Mouse (Mus musculus) hindbrain, embryonic 13.5 days (tissue): ENCODE results near the gene Ntpcr. TPM values are rescaled to one million over a fixed set of nuclear protein-coding genes. Genes with fewer than 3 reads are reported as not detected.

ENCODE experiments used
- ATAC-seq: fragments of 200-750 bp; cut with Nextera tagmentation; 2 replicates; pipeline ENCODE4 v1.8.0; 2017; ENCODE audit warnings: moderate TSS enrichment; ENCODE audit not compliant: low FRiP score
- H3K27ac ChIP-seq: fragments of 300-500 bp; sonication (generic); 2 replicates; pipeline ENCODE4 v1.5.1; 2015; ENCODE audit warnings: inconsistent platforms, mild to moderate bottlenecking, moderate library complexity
- H3K27me3 ChIP-seq: fragments of 300-500 bp; sonication (generic); 2 replicates; pipeline ENCODE4 v1.6.1; 2015; ENCODE audit warnings: mild to moderate bottlenecking, inconsistent platforms
- H3K36me3 ChIP-seq: fragments of 300-500 bp; sonication (generic); 2 replicates; pipeline ENCODE4 v1.6.1; 2015; ENCODE audit warnings: mild to moderate bottlenecking, inconsistent platforms
- H3K4me1 ChIP-seq: fragments of 300-500 bp; sonication (generic); replicated peaks from 2 replicates; pipeline ENCODE4 v1.6.1; 2015; ENCODE audit warnings: inconsistent platforms
- H3K4me2 ChIP-seq: fragments of 300-500 bp; sonication (generic); 2 replicates; pipeline ENCODE4 v1.6.1; 2015; ENCODE audit warnings: inconsistent platforms, mild to moderate bottlenecking, moderate library complexity
- H3K4me3 ChIP-seq: fragments of 300-500 bp; sonication (generic); 2 replicates; pipeline ENCODE4 v1.5.1; 2015; ENCODE audit warnings: mild to moderate bottlenecking, inconsistent platforms
- H3K9ac ChIP-seq: fragments of 300-500 bp; sonication (generic); 2 replicates; pipeline ENCODE4 v1.6.1; 2015; ENCODE audit warnings: mild to moderate bottlenecking, inconsistent platforms
- H3K9me3 ChIP-seq: fragments of 300-500 bp; sonication (generic); 2 replicates; pipeline ENCODE4 v1.6.1; 2016; ENCODE audit warnings: inconsistent platforms
- WGBS: fragments of 180-500 bp; shearing (Covaris S2); methylation state at CpG from one replicate; pipeline ENCODE4 v1.1.7; 2015; 5-methylcytosine and 5-hydroxymethylcytosine counted together
- polyA plus RNA-seq: library from polyadenylated mRNA; unstranded; fragments of >200 nt; fragmentation: Nextera tagmentation; extraction: Ambion mirVana; gene quantifications from 2 replicates; pipeline ENCODE4 v1.2.1, GENCODE M21; 2015

Ntpcr gene
- polyA plus RNA-seq, 1 experiment from 2014 or later: 32.3 TPM

DNA sequence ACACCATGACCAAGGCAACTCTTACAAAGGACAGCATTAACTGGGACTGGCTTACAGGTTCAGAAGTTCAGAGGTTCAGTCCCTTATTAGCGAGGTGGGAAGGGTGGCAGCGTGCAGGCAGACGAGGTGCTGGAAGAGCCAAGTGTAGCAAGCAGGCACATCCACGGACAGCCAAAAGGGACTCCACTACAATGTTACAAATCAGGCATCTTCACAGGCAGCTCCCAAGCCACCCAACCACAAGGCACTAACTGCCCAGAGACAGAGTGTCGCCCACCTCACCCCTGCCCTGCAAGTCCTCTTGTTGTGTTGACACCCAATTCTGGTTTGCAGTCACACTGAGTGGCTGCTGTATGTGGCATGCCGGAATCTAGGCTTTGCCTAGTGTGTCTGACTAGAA is 25.3 kb upstream of the Ntpcr start:
- Histone ChIP-seq H3K9me3 (no peaks in the 10 kb centered on the region), H3K9ac (no peak overlapping the region), H3K27me3 (no peaks in the 10 kb centered on the region), H3K4me3 (no peak overlapping the region), H3K4me2 (no peak overlapping the region), H3K4me1 (peaks cover 16% of the 10 kb centered on the region), H3K27ac (no peak overlapping the region), H3K36me3 (no peaks in the 10 kb centered on the region)
- WGBS: 91% methylated on average over 6 of the region's 6 CpGs
- no peak for ATAC-seq

DNA sequence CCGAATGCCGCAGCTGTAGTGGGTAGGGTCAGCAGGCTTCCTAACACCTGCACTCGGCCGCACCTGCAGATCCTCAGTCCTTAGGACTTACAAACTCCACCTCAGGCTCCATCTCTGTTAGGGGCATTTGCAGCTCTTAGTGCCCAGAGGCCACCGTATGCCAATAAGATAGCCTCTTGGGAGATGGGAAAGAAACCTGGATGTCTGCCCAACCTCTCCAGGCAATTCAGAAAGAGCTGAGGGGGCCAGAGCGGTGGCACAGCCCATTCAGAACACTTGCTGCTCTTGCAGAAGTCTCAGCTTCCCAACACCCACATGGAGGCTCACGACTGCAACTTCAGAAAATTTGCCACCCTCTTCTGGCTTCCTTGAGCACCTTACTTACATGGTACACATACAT is 23.9 kb upstream of the Ntpcr start:
- WGBS: 83% methylated on average over 7 of the region's 7 CpGs
- no peak overlapping the region for H3K27ac ChIP-seq

DNA sequence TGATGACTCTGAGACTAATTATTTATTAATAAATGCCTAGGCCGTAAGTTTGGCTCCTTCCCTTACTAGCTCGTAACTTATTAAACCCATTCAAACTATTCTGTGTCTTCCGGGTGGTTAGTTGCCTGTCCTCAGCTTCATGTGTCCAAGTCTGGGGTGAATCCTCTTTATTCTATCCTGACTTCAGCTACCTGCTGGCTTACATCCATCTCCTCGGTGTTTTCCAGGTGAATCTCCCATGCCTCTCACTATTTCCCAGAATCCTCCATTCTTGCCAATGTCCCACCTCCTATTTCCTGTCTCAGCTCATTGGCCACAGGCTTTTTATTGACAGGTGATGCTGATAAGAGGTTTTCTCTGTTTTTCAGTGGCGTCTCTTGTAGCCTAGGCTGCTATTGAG is 20.6 kb upstream of the Ntpcr start:
- H3K4me2 ChIP-seq: no peak overlapping the region
- no peak for ATAC-seq
- no peak overlapping the region for H3K9ac ChIP-seq
- H3K9me3 ChIP-seq: no peaks in the 10 kb centered on the region
- H3K27ac ChIP-seq: no peak overlapping the region
- H3K4me1 ChIP-seq: no peaks in the 10 kb centered on the region
- no peak overlapping the region for H3K4me3 ChIP-seq
- no peaks in the 10 kb centered on the region for H3K36me3 ChIP-seq
- 91% methylated on average over 5 of the region's 5 CpGs for WGBS
- no peaks in the 10 kb centered on the region for H3K27me3 ChIP-seq

More for the DNA sequence above, 23.9 kb upstream of the Ntpcr start:
- no peaks in the 10 kb centered on the region for H3K36me3 ChIP-seq
- H3K4me2 ChIP-seq: no peak overlapping the region
- H3K9me3 ChIP-seq: no peaks in the 10 kb centered on the region
- no peak overlapping the region for H3K4me3 ChIP-seq
- peaks cover 16% of the 10 kb centered on the region for H3K4me1 ChIP-seq
- H3K9ac ChIP-seq: no peak overlapping the region
- H3K27me3 ChIP-seq: no peaks in the 10 kb centered on the region
- no peak for ATAC-seq

- H3K4me1 ChIP-seq: peaks cover 5% of the 10 kb centered on the region
- H3K27ac ChIP-seq: no peak overlapping the region
- WGBS: 93% methylated on average over 5 of the region's 5 CpGs
- no peak for ATAC-seq
- no peak overlapping the region for H3K4me3 ChIP-seq
- H3K36me3 ChIP-seq: no peaks in the 10 kb centered on the region
- no peak overlapping the region for H3K9ac ChIP-seq
- no peaks in the 10 kb centered on the region for H3K27me3 ChIP-seq
- no peak overlapping the region for H3K4me2 ChIP-seq
- no peaks in the 10 kb centered on the region for H3K9me3 ChIP-seq
These were observed 18.2 kb upstream of the Ntpcr start for GRCm38 (mm10) chr8:125711514-125711913.

DNA sequence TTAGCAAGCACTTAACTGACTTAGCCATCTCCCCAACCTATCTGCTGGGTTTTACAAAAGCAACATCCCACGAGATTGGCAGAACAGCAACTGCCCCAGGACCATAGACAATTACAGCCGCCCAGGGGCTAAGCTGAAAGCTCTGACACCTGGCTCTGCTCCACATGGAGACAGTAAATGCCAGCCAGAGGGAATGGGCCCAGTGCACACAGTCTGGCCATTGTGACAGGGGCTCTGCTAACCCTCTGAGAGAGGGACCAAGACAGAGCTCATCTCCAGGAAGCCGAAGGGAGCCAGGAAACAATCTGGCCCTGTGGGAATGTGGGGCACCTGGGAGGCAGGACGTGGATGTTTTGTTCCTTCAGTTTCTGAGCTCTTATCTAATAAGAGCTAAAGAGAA is 13.6 kb upstream of the Ntpcr start:
- ATAC-seq: 0 out of 2 replicates have a peak, but pooled peaks have one; percentile 49
- Histone ChIP-seq H3K4me1 (peaks cover 13% of the 10 kb centered on the region), H3K27ac (peak overlapping the region; percentile 27), H3K4me3 (no peak overlapping the region), H3K36me3 (no peaks in the 10 kb centered on the region), H3K4me2 (no peak overlapping the region), H3K9me3 (no peaks in the 10 kb centered on the region), H3K9ac (no peak overlapping the region), H3K27me3 (no peaks in the 10 kb centered on the region)
- WGBS: 28% methylated on average over 4 of the region's 4 CpGs

GRCm38 (mm10) chr8:125716613-125717012 is 13.2 kb upstream of the Ntpcr start:
- no peak overlapping the region for H3K4me2 ChIP-seq
- no peaks in the 10 kb centered on the region for H3K36me3 ChIP-seq
- no peak overlapping the region for H3K4me3 ChIP-seq
- no peak overlapping the region for H3K9ac ChIP-seq
- no peak for ATAC-seq
- peak overlapping the region; percentile 27 for H3K27ac ChIP-seq
- H3K27me3 ChIP-seq: no peaks in the 10 kb centered on the region
- H3K9me3 ChIP-seq: no peaks in the 10 kb centered on the region
- peaks cover 13% of the 10 kb centered on the region for H3K4me1 ChIP-seq
- WGBS: 28% methylated on average over 7 of the region's 7 CpGs

DNA sequence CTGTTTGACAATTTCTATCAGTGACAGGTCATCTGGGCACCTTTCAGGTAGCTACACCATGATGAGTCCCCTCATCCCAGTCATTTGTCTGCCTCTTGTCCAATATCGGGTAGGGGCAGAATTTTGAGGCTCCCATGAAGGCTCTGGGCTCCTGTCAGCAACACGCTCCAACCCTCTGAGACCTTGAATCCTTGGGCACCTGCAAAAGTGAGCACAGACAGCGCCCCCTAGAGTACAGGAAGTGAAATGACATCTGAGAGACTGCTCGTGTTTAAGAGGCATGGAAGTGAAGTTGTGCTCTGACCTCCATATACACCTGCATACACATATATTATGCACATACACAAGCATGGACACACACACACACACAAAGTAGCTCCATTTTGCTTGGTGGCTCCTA is 10.8 kb upstream of the Ntpcr start:
- 61% methylated on average over 4 of the region's 4 CpGs for WGBS
- Histone ChIP-seq H3K9me3 (no peaks in the 10 kb centered on the region), H3K36me3 (no peaks in the 10 kb centered on the region), H3K9ac (no peak overlapping the region), H3K27me3 (no peaks in the 10 kb centered on the region), H3K4me3 (no peak overlapping the region), H3K27ac (no peak overlapping the region), H3K4me2 (no peak overlapping the region), H3K4me1 (peaks cover 13% of the 10 kb centered on the region)
- ATAC-seq: no peak

DNA sequence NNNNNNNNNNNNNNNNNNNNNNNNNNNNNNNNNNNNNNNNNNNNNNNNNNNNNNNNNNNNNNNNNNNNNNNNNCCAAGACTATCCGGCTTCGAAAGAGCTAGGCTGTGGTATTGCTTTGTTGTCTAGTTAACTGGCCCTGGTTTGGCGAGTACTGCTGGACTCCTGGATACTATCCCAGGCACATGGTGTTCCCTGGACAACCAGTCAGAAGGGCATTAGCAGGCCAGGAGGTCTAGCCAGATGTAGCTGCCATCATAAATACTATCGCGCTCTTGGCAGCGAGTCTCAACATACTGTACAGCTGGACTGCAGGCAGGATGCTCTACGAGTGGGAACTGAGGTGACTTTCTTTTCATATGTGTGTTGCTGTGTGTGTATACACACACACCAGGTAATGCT is 7.1 kb upstream of the Ntpcr start:
- H3K27me3 ChIP-seq: no peaks in the 10 kb centered on the region

GRCm38 (mm10) chr8:125723437-125723836 is 6.3 kb upstream of the Ntpcr start:
- no peaks in the 10 kb centered on the region for H3K36me3 ChIP-seq
- H3K27ac ChIP-seq: no peak overlapping the region
- H3K4me1 ChIP-seq: peaks cover 6% of the 10 kb centered on the region; the same call in 1 of the 2 replicates
- no peaks in the 10 kb centered on the region for H3K27me3 ChIP-seq
- 94% methylated on average over 6 of the region's 6 CpGs for WGBS
- ATAC-seq: no peak
- no peak overlapping the region for H3K9ac ChIP-seq
- H3K9me3 ChIP-seq: no peaks in the 10 kb centered on the region
- H3K4me3 ChIP-seq: no peak overlapping the region
- H3K4me2 ChIP-seq: no peak overlapping the region

More for the DNA sequence above, 7.1 kb upstream of the Ntpcr start:
- 92% methylated on average over 7 of the region's 7 CpGs for WGBS
- Histone ChIP-seq H3K4me1 (peaks cover 6% of the 10 kb centered on the region; the same call in 1 of the 2 replicates), H3K27ac (no peak overlapping the region), H3K4me2 (no peak overlapping the region), H3K9me3 (no peaks in the 10 kb centered on the region), H3K4me3 (no peak overlapping the region), H3K9ac (no peak overlapping the region), H3K36me3 (no peaks in the 10 kb centered on the region)
- ATAC-seq: no peak

GRCm38 (mm10) chr8:125725037-125725820 is 4.5 kb upstream of the Ntpcr start:
- H3K27me3 ChIP-seq: no peaks in the 10 kb centered on the region
- WGBS: 83% methylated on average over 6 of the region's 6 CpGs

DNA sequence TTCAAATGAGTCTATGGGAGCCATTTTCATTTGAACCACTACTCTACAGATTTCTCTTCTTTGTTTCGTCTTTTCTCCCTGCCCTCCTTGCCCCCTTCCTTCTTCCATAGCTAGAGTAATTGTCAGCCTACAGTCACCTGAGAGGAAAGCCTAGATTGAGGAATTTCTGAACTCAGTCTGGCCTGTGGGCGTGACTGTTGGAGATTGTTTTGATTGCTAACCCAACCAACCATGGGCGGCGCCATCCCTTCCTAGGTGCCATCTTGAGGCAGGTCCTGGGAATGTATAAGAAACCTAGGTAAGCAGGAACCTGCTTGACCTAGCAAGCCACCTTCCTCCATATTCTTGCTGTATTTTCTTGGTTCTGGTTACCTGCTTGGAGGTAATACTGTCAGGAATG is 3.6 kb upstream of the Ntpcr start:
- Histone ChIP-seq H3K4me2 (no peak overlapping the region), H3K9me3 (no peaks in the 10 kb centered on the region), H3K27me3 (no peaks in the 10 kb centered on the region), H3K4me3 (no peak overlapping the region), H3K4me1 (peaks cover 6% of the 10 kb centered on the region; the same call in 1 of the 2 replicates), H3K27ac (no peak overlapping the region), H3K9ac (no peak overlapping the region), H3K36me3 (no peaks in the 10 kb centered on the region)
- WGBS: 95% methylated on average over 4 of the region's 4 CpGs
- ATAC-seq: no peak

More at GRCm38 (mm10) chr8:125725037-125725820, 4.5 kb upstream of the Ntpcr start:
- H3K4me1 ChIP-seq: peaks cover 6% of the 10 kb centered on the region; the same call in 1 of the 2 replicates
- no peaks in the 10 kb centered on the region for H3K9me3 ChIP-seq
- H3K9ac ChIP-seq: no peak overlapping the region
- no peak overlapping the region for H3K4me3 ChIP-seq
- H3K4me2 ChIP-seq: no peak overlapping the region
- H3K27ac ChIP-seq: no peak overlapping the region
- H3K36me3 ChIP-seq: no peaks in the 10 kb centered on the region
- ATAC-seq: no peak

DNA sequence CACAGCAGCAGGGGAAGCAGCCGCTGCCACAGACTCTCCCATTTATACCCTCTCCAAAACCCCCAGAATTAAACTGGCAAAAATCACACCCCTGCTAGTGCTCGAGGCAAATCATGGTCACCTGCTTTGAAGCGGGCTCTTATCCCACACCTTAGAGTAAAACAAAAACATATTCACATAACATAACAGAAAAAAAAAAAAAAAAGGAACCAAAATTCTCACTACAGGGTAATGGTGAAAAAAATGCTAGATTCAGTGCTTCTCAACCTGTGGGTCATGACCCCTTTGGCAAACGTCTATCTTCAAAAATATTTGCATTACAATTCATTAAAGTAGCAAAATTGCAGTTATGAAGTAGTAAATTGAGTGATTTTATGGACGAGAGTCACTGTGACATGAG is 2.8 kb upstream of the Ntpcr start:
- Histone ChIP-seq H3K9ac (no peak overlapping the region), H3K9me3 (no peaks in the 10 kb centered on the region), H3K27me3 (no peaks in the 10 kb centered on the region), H3K4me2 (no peak overlapping the region), H3K4me1 (peaks cover 6% of the 10 kb centered on the region; the same call in 1 of the 2 replicates), H3K36me3 (no peaks in the 10 kb centered on the region), H3K27ac (no peak overlapping the region), H3K4me3 (no peak overlapping the region)
- 82% methylated on average over 5 of the region's 5 CpGs for WGBS
- no peak for ATAC-seq

GRCm38 (mm10) chr8:125727797-125728196 is 2.0 kb upstream of the Ntpcr start:
- Histone ChIP-seq H3K4me1 (peaks cover 6% of the 10 kb centered on the region; the same call in 1 of the 2 replicates), H3K9ac (no peak overlapping the region), H3K36me3 (no peaks in the 10 kb centered on the region), H3K4me2 (no peak overlapping the region), H3K4me3 (no peak overlapping the region), H3K27ac (no peak overlapping the region), H3K27me3 (no peaks in the 10 kb centered on the region), H3K9me3 (no peaks in the 10 kb centered on the region)
- no peak for ATAC-seq
- WGBS: 66% methylated on average over 8 of the region's 8 CpGs
